Mouse (Mus musculus) small intestine, adult 2 months (tissue): ENCODE results near the gene Nup205.

Source experiments
- CTCF ChIP-seq: fragments of 200-500 bp; IDR thresholded peaks from 2 replicates; pipeline ENCODE4 v1.5.1; 2012; ENCODE audit warnings: low read depth, mild to moderate bottlenecking, control low read depth, inconsistent platforms, low read length, moderate library complexity, mixed read lengths; ENCODE audit not compliant: insufficient replicate concordance, insufficient read length; ENCODE audit errors: extremely low read depth
- POLR2A ChIP-seq: fragments of 200-500 bp; IDR thresholded peaks from 2 replicates; pipeline ENCODE4 v1.6.1; 2012; ENCODE audit warnings: low read depth, mild to moderate bottlenecking, control low read depth, inconsistent platforms, low read length, moderate library complexity

- TF ChIP-seq POLR2A, result no peak
- TF ChIP-seq CTCF, result no peak
Measured at GRCm38 (mm10) chr6:35289676-35290075, 112.5 kb downstream of the Nup205 start.
